Mouse (Mus musculus): ENCODE data around the gene Arhgap1.

Gene Arhgap1

GRCm38 (mm10) chr2:91695436-91696224, 46.0 kb downstream of the Arhgap1 start:
- DNase-seq (ENCODE audit: low spot score in 2 of 2) = no peak

- no peak for DNase-seq (ENCODE audit: low spot score in 2 of 2)
These were observed 46.5 kb downstream of the Arhgap1 start for GRCm38 (mm10) chr2:91696225-91696590.

- DNase-seq (ENCODE audit: low spot score in 2 of 2) = no peak
These were observed 49.6 kb downstream of the Arhgap1 start for GRCm38 (mm10) chr2:91699225-91699624.

GRCm38 (mm10) chr2:91701366-91701765, 51.7 kb downstream of the Arhgap1 start:
- DNase-seq (ENCODE audit: low spot score in 2 of 2) = no peak

- no peak for DNase-seq (ENCODE audit: low spot score in 2 of 2)
These were observed 56.1 kb downstream of the Arhgap1 start for GRCm38 (mm10) chr2:91705736-91706135.

- no peak for DNase-seq (ENCODE audit: low spot score in 2 of 2)
These were observed 56.8 kb downstream of the Arhgap1 start for GRCm38 (mm10) chr2:91706456-91706855.

- no peak for DNase-seq (ENCODE audit: low spot score in 2 of 2)
These were observed 58.7 kb downstream of the Arhgap1 start for GRCm38 (mm10) chr2:91708361-91708760.

- DNase-seq (ENCODE audit: low spot score in 2 of 2) = peak; percentile 92 to 93
These were observed 60.9 kb downstream of the Arhgap1 start, which contains the start of the genes Atg13 and Harbi1 for GRCm38 (mm10) chr2:91710272-91711234. Atg13 (minus strand) TSS chr2:91710576. Harbi1 (plus strand) TSS chr2:91710852.

GRCm38 (mm10) chr2:91711256-91711925, 61.7 kb downstream of the Arhgap1 start:
- no peak for DNase-seq (ENCODE audit: low spot score in 2 of 2)

GRCm38 (mm10) chr2:91714921-91715320, 65.3 kb downstream of the Arhgap1 start:
- DNase-seq (ENCODE audit: low spot score in 2 of 2) = no peak

- DNase-seq (ENCODE audit: low spot score in 2 of 2) = no peak
These were observed 68.6 kb downstream of the Arhgap1 start for GRCm38 (mm10) chr2:91718276-91718675.
